Mouse (Mus musculus) adrenal gland, adult 18-20 months (tissue): ENCODE data around the gene Il22ra1. TPM values are rescaled to one million over a fixed set of nuclear protein-coding genes. Genes with fewer than 3 reads are reported as not detected.
A peak's percentile ranks its signal among the peaks of the same experiment; 100 is the strongest.

Experiments
- DNase-seq, 2 experiments: peaks; one replicate each; pipeline ENCODE4 v3.0.0; 2021 to 2022; ENCODE audit warnings: low spot score in 2 of 2
- total RNA-seq, 2 experiments: library from RNA; stranded (reverse); gene quantifications; 1 replicate in 1 of 2; 2 replicates in 1 of 2; pipeline ENCODE4 v1.2.3; 2021

Gene Il22ra1
- total RNA-seq, 2 experiments from 2014 or later = 0.10 to 0.36 TPM

DNA sequence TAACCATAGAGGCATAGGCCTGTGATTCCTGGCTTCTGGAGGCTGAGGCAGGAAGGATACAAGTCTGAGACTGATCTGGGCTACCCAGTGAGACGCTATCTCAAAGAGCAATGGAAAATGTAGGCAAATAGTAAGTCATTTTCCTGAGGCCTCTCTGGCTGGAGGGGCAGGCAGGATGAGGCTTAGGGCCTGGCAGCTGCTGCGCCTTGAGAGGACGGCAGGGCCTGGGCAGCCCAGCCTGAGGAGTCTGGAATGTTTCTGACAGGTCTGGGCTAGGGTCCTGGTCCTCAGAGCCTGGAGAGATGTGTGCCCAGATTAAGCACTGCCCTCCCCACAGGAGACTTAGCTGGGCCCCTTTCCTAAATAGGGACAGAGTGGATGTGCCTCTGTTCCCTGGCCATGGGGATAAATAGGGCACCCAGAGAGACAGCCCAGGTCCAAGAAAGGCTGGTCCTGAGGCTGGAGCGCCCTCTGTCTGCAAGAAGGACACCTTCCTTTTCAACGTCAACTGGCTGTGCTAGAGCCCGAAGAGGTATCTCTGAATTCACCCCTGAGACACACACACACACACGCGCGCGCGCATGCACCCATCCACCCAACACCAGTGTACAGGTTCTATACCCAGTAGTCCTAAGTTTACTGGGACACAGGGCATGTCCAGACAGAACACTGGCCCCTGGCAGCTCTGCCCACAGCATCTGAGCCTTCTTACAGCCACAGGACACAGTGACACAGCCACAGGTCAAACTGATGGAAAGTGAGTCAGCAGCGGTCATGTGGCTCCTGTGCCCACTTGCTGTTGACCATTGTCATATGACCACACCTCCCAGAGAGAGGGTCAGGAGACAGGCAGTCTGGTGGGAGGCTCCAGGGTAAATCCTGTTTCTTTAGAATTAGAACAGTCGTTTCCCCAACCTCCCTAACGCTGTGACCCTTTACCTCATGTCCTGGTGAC lies 40.9 kb downstream of the Il22ra1 start:
- DNase-seq = peak; percentile 40 to 47

DNA sequence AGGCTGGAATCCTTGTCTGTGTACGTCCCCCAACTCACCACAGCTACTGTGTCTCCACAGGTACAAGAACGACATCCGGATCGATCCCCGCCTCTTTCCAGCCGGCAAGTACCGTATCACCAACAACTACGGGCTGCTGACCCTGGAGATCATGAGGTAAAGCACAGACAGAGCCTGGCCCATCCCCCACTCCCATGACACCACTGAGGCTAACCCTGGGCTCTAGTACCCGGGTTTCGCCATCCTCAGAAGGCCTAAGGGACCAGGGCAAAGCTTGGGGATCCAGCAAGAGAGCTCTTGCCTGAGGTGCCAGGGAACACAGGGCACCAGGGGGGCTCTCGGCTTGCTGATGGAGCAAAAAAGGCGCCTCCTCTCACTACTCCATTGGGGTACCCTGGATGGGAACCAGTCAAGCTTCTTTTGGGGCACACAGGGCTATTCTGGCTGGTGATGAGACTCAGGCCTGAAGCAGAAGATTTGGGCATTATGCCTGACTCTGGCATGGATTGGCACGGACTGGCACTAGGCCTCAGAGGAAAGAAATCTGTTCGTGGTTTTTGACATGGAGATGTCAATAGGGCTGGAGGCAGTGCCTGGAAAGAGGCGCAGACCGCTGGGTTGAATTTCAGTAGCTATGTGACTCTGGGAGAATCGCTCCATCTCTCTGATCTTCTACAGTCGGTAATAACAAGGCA lies 42.8 kb downstream of the Il22ra1 start:
- DNase-seq = no peak

DNA sequence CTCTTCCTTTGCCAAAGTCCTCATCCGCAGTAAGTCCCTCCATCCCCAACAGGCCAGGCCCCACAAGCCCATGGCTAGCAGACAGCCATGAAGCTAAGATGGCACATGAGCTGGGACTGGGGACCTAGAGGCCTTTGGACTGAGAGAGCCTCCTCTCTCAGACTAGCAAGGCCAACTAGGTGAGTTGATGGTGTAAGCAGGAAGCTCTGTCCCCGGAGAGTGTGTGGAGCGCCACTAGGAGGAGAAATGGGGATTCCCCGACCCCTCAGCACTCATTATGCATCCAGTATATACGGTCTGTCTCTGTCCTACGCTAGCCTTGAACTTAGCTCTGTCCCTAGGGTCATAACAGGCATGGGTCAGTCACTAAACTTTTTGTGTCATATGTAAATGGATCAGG lies 43.6 kb downstream of the Il22ra1 start:
- no peak for DNase-seq

DNA sequence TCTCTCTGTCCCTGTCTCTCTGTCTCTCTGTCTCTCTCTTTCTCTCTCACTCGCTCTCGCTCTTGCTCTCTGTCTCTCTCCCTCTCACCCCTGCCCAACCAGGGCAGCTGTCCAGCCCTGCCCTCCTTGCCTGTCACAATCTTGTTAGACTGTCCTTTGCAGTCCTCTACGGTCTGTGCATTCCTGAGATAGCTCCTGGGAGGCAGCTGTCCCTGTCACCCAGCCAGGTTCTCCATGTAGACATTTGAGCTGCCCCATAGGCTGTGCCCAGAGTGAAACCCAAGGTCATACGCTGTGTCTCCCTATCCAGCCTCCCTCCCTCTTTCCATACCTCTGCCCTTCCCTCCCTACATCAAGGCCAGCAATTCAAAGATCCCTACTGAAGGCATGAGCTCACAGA lies 44.7 kb downstream of the Il22ra1 start:
- DNase-seq = no peak

DNA sequence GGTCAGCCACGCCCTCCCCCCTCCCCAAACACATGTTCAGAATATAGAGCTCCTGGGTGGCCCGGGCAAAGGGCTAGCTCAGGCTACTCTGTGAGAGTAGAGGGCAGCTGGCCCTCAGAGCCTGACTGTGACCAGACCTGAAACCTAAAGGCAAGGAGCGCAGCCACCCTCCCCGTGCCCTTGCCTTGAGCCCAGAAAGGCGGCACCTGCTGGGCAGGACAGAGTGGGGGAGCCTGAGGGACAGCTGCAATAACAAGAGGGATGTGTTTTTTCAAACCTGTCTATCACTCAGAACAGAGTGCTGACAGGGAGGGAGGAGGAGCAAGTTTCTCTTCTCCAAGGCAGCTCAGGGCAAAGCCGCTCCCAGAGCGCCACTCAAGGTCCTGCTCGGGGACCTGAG lies 46.5 kb downstream of the Il22ra1 start:
- no peak for DNase-seq

DNA sequence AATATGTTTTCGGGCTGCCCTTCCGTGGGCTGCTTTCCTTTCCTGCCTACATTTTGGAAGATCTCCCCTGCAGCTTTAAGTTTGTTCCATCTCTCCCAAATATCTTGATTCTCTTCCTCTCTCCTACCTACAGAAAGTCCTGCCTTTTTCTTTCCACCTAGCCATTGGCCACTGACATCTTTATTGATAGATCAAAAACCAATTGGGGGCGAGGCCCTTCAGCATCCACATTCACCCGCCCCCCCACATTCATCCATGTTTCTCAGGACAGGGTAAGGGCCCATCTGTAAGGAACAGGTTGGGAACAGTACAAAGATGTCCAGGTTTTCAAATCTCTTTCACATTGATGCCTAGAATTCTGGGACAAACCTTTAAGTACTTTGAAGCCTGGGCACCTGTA lies 48.9 kb downstream of the Il22ra1 start:
- DNase-seq = no peak

DNA sequence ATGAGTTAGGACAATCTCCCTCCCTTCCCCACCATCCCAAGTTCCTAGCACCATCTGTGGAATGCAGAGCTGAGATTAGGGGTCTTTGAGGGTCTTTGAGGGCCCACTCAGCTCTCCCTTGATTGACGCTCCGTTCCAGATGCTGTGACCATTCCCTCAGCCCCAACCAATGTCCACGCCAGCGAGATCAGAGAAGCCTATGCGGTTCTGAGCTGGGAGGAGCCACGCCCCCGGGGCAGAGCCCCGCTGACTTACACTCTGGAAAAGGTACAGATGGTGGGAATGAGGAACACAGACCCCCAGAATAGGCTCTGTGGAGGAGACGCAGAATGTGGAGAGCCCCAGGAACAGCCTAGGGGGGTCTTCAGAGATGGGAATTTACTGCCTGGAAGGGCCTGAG lies 51.7 kb downstream of the Il22ra1 start:
- DNase-seq = no peak

DNA sequence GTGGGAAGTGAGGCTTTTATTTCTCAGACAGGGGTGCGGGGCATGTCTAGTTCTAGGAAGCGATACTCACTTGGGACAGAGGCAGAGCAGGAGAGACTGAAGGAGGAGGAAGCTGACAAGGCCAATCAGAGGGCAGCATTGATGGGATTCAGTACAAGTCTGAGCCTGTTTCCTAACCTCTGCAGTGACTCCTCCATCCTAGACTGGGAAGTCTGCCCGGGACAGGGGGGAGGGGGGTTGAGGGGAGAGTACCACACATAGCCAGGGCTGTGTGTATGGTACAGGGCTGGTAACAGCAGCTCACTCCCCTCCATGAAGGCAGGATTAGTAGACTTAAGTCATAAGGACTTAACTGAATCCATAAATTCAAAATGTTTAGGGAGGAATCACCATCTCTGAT lies 52.3 kb downstream of the Il22ra1 start:
- no peak for DNase-seq

DNA sequence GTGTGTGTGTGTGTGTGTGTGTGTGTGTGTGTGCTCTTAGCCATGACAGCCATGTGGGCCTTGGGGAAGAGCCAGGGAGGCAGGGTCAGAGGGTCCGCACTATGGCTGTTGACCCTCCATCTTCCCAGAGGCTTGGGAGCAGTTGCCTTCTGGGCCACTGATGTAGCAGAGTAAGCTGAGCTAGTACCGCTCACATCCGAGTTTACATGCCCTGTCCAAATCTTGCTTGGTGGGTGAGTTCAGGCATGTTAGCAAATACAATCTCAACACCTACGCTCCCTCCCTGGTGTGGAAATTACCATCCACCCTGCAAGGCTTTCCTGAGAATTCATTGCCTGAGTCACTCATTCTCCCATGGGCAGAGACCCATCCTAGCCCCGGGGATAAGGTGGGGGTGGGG lies 53.3 kb downstream of the Il22ra1 start:
- DNase-seq = no peak

DNA sequence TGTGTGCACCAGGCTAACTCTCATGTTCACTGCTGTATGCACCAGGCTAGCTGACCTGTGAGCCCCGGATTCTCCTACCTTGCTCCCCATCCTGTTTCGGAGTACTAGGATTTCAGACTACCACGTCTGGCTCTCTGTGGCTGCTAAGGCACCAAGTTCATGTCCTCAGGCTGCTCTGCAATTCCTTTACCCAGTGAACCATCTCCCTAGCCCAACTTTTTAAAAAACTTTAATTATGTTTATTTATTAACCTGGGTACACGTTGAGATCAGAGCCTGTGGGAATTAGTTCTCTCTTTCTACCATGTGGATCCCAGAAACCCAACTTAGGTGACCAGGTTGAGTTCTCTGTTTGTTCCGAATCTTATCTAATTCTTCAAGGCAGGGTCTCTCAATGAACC lies 58.6 kb downstream of the Il22ra1 start:
- DNase-seq = no peak

DNA sequence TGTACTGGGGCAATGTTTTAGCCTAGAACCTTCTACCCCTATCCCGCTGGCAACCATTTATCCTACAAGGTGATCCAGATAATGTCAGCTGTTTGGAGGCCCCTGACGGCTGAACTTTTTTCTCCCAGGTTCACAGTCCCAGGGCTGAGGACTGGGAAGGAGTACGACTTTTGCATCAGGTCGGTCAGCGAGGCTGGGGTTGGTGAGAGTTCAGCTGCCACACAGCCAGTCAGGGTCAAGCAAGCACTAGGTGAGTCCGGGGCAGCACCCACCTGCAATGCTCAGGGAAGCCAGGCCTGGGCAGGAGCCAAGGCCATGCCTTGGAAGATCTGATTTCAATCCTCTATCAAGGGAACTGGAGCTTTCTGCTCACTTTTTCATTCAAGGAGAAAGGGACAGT lies 59.3 kb downstream of the Il22ra1 start:
- DNase-seq = no peak

DNA sequence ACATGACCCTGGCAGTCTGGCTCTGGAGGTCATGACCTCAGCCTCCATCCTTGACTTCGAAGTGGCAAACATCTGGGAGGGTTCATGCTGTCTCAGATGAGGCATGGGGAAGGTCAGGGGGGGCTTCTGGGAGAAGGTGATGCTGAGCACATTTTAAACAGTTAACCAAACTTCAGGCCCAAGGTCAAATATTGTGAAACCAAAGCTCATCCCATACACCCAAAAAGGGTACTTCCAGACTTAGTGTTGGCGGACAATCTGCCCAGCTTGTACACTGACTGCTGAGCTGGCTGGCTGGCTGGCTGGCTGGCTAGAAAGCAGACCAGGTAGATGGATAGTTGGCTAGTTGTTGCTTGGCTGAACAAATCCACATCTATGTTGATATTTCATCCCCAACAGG lies 61.2 kb downstream of the Il22ra1 start:
- DNase-seq = no peak

DNA sequence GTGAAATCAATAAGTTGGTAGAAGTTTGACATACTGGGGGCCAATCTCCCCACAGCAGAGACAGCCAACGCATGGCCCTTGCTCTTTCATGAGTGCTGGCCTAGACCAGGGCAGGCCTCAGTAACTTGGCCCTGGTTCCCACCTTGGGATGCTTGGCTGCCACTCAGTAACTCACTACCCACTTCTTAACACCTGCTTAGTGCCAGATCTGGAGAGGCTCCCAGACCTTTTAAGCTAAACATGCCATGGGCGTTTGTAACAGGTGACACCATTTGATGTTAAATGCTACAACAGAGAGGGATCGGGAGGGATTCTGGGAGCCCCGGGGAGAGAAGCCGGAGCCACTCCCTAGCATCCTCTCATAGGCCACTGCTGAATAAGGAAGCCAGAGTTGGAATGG lies 64.8 kb downstream of the Il22ra1 start:
- no peak for DNase-seq

DNA sequence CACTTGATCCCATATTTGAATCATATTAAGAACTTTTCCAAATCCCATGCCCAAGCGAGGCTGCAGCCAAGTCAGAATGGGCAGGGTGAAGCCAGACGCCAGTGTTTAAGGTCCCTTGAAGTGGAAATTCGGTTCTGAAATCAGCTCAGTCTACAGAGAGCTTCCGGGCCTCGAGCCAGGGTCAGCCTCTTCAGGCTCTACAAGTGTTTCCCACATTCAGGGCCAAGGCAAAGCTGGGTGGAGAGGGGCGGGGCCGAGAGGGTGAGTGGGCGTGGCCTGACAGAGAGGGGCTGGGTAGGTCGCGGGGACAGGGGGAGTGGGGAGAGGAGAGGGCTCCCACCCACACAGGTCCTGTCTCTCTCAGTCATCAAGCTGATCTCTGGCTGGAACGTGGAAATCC lies 70.0 kb downstream of the Il22ra1 start:
- peak in 1 of 2 experiments; percentile 47 for DNase-seq

DNA sequence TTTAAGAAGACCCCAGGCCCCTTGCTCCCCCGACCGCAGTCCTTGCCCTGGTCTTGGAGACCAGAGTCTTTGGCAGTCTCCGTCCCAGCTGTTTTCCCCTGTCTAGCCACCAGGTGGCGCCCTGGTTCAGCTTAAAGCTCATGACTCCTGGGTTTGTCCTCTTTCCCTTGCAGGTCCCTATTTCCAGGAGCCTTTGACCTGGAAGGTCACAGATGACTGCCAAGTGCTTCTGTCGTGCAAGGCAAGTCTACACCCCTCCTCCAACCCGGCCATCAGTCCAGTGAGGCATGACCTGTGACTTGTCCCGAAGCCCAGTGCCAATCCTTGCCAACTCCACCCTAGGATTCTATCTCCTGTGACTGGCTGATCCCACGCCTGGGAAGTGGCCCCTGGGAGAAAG lies 73.6 kb downstream of the Il22ra1 start:
- DNase-seq = peak; percentile 93 to 94

Other genes with a start within 250 kb of the Il22ra1 start
- gene Stpg1, start 233.4 kb upstream of the Il22ra1 start, total RNA-seq = under 1 TPM; 0.29 to 0.89 TPM
- 10 to 100 TPM; 11.9 to 15.2 TPM for gene Nipal3, start 233.1 kb upstream of the Il22ra1 start, total RNA-seq
- not detected for gene Grhl3, start 154.5 kb upstream of the Il22ra1 start, total RNA-seq
- gene Ifnlr1, start 41.9 kb upstream of the Il22ra1 start, total RNA-seq = under 1 TPM; 0.10 to 0.19 TPM
- 1 to 10 TPM in 1 of 2 experiments, under 1 TPM in 1; 0.20 to 1.1 TPM for gene Myom3, start 31.5 kb downstream of the Il22ra1 start, total RNA-seq
- 100 to 1,000 TPM in 1 of 2 experiments, 10 to 100 TPM in 1; 95.5 to 115 TPM for gene Srsf10, start 127.6 kb downstream of the Il22ra1 start, total RNA-seq
- 100 to 1,000 TPM in 1 of 2 experiments, 10 to 100 TPM in 1; 89.4 to 111 TPM for gene Pnrc2, start 145.7 kb downstream of the Il22ra1 start, total RNA-seq
- gene Cnr2, start 167.2 kb downstream of the Il22ra1 start, total RNA-seq = 1 to 10 TPM in 1 of 2 experiments, under 1 TPM in 1; 0.93 to 1.8 TPM
- 100 to 1,000 TPM in 1 of 2 experiments, 10 to 100 TPM in 1; 95.5 to 101 TPM for gene Fuca1, start 192.6 kb downstream of the Il22ra1 start, total RNA-seq
- gene Hmgcl, start 218.3 kb downstream of the Il22ra1 start, total RNA-seq = 10 to 100 TPM; 53.2 to 62.3 TPM
- 10 to 100 TPM; 18.2 to 43.2 TPM for gene Gale, start 235.6 kb downstream of the Il22ra1 start, total RNA-seq
- gene Lypla2, start 244.5 kb downstream of the Il22ra1 start, total RNA-seq = 10 to 100 TPM; 71.4 to 71.5 TPM